Mouse (Mus musculus) olfactory bulb, adult 2 months (tissue): ENCODE data around the gene Tom1l2.

Source experiments
- CTCF ChIP-seq: fragments of 200-500 bp; IDR thresholded peaks from 2 replicates; pipeline ENCODE4 v1.5.1; 2012; ENCODE audit warnings: low read depth, mild to moderate bottlenecking, low read length, moderate library complexity; ENCODE audit not compliant: insufficient read depth
- POLR2A ChIP-seq: fragments of 200-500 bp; IDR thresholded peaks from 2 replicates; pipeline ENCODE4 v1.6.1; 2012; ENCODE audit warnings: mild to moderate bottlenecking, low read depth, low read length, moderate library complexity; ENCODE audit not compliant: insufficient read depth

DNA sequence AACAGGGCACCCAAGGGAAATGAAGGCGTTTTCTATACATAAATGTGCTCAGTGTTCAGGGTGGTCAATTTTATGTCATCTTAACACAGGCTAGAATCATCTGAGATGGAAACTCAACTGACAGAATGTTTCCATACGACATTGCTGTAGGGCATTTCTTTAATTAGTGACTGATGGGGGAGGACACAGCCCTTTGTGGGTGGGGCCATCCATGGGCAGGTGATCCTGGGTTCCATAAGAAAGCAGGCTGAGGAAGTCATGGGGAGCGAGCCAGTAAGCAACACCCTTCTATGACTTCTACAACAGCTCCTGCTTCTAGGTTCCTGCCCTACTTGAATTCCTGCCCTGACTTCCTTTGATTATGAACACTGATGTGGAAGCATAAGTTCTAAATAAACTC lies 54.9 kb downstream of the Tom1l2 start:
- TF ChIP-seq CTCF (no peak), POLR2A (no peak)
